Mouse (Mus musculus): ENCODE data around the gene Rbbp5. TPM values are rescaled to one million over a fixed set of nuclear protein-coding genes. Genes with fewer than 3 reads are reported as not detected.

Gene Rbbp5
- polyA plus RNA-seq, 1 experiment = 9.1 TPM

DNA sequence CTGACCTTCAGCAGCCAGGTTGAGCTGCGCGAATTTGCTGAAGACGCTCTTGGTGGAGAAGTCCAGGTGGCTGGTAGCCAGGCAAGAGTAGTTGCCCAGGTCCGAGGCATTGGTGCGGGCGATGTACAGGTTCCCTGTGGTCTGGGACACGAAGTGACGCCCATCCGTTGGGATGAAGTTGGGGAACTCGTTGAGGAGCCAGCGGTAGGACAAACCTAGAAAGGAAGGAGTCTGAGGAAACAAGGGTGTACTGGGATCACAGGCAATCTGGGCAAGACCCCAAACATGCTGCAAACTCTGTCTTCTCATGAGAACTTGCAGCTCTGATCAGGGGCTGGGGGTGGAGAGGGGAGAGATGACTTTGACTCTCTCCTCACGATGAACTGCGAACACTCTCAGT, 50.9 kb downstream of the Rbbp5 start:
- no peaks in the 10 kb centered on the region for H3K27me3 ChIP-seq (ENCODE audit: control insufficient read depth, insufficient read depth, low read length)
- no peak for TF ChIP-seq CTCF (IDR thresholded peaks at IDR 0.05; ENCODE audit: control insufficient read depth, insufficient read depth, insufficient replicate concordance, low read depth, low read length)
- no peak for TF ChIP-seq POLR2A (IDR thresholded peaks at IDR 0.05; ENCODE audit: control insufficient read depth, low read depth, low read length)
- no peaks in the 10 kb centered on the region for H3K36me3 ChIP-seq (ENCODE audit: control insufficient read depth, insufficient read depth, low read length)
- H3K27ac ChIP-seq (ENCODE audit: control insufficient read depth, insufficient read depth, low read depth, low read length) = no peak overlapping the region
- no peaks in the 10 kb centered on the region for H3K4me1 ChIP-seq (ENCODE audit: control insufficient read depth, insufficient read depth, low read length)
- no peak overlapping the region for H3K4me3 ChIP-seq (ENCODE audit: control insufficient read depth, low read depth, low read length)

DNA sequence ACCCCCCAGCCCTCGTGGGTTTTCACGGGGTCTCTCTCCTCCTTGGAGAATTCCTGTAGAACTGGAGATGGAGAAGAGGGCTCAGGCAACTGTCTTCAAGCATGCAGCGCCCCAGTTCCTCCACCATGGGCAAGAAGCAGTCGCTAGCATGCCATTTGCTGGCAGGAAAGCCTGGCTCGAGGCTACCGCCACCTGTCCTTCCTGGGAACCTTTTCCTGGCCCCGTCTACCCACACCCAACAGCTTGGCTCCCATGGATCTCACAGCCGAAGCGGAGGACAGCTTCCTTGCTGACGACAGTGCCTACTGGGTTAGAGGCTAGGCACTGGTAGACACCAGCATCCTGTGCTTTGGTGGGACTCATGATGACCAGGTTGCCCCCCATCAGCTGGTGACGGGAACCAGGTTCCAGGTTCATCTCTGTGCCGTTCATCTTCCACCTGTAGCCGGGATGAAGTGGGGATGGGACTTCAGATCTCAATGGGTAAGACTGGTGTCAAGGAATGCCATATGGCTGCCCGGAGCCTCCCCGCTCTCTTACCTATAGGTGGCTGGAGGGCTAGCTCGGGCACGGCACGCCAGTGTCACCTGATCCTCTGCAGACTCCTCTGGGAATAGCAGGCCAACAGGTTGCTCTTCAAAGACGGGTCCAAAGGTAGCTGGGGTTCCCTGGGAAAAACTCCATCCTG, 51.6 kb downstream of the Rbbp5 start:
- TF ChIP-seq CTCF (IDR thresholded peaks at IDR 0.05; ENCODE audit: control insufficient read depth, insufficient read depth, insufficient replicate concordance, low read depth, low read length) (no peak), POLR2A (IDR thresholded peaks at IDR 0.05; ENCODE audit: control insufficient read depth, low read depth, low read length) (no peak)
- H3K27me3 ChIP-seq (ENCODE audit: control insufficient read depth, insufficient read depth, low read length) = no peaks in the 10 kb centered on the region
- no peaks in the 10 kb centered on the region for H3K36me3 ChIP-seq (ENCODE audit: control insufficient read depth, insufficient read depth, low read length)
- H3K4me3 ChIP-seq (ENCODE audit: control insufficient read depth, low read depth, low read length) = no peak overlapping the region
- H3K4me1 ChIP-seq (ENCODE audit: control insufficient read depth, insufficient read depth, low read length) = no peaks in the 10 kb centered on the region
- H3K27ac ChIP-seq (ENCODE audit: control insufficient read depth, insufficient read depth, low read depth, low read length) = no peak overlapping the region

DNA sequence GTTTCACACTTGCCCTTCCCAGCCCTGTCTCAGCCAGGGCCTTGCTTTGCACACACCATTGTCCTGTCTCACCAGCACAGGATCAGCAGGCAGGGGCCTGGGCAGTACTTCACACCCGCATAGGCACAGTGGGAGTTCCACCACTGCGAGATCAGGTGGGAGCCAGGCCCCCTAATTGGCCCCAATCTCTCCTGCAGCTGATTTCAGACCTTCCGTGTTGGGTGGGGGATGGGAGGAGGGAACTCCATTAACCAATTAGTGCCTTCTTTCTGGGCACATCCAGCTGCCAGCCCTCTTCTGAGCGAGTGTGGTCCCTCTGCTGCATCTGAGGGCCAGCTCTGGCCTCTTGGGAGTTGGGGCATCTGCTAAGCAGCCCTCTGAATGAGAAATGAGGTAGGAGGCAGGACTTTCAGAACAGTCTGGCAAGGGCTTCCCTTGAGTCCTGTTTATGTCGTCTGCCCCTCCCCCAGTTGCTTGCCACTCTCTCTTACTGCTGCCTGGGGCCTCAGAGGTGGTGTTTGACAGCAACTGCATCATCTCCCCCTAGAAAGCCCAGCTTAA, 53.5 kb downstream of the Rbbp5 start:
- H3K36me3 ChIP-seq (ENCODE audit: control insufficient read depth, insufficient read depth, low read length) = no peaks in the 10 kb centered on the region
- H3K4me3 ChIP-seq (ENCODE audit: control insufficient read depth, low read depth, low read length) = no peak overlapping the region
- no peaks in the 10 kb centered on the region for H3K4me1 ChIP-seq (ENCODE audit: control insufficient read depth, insufficient read depth, low read length)
- H3K27me3 ChIP-seq (ENCODE audit: control insufficient read depth, insufficient read depth, low read length) = no peaks in the 10 kb centered on the region
- TF ChIP-seq POLR2A (IDR thresholded peaks at IDR 0.05; ENCODE audit: control insufficient read depth, low read depth, low read length) (no peak), CTCF (IDR thresholded peaks at IDR 0.05; ENCODE audit: control insufficient read depth, insufficient read depth, insufficient replicate concordance, low read depth, low read length) (no peak)
- H3K27ac ChIP-seq (ENCODE audit: control insufficient read depth, insufficient read depth, low read depth, low read length) = no peak overlapping the region

DNA sequence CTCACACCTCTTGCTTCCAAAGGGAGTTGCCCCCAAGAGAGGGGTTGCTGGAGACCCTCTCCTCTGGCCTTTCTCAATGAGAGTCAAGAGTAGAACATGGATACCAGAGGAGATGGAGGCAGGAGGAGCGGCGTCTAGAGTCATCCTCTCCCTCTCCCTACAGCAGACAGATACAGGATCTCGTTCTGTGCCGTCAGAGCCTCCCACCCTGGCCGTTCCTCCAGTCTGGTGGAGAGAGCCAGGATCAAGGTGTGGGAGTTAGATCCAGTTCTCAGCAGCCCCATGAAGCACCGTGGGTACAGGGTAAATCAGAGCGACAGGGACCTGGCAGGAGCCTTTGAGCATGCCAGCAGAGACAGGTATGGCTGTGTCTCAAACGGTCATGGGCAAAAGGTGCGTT, 55.4 kb downstream of the Rbbp5 start:
- TF ChIP-seq CTCF (IDR thresholded peaks at IDR 0.05; ENCODE audit: control insufficient read depth, insufficient read depth, insufficient replicate concordance, low read depth, low read length) (no peak), POLR2A (IDR thresholded peaks at IDR 0.05; ENCODE audit: control insufficient read depth, low read depth, low read length) (no peak)
- Histone ChIP-seq H3K36me3 (ENCODE audit: control insufficient read depth, insufficient read depth, low read length) (no peaks in the 10 kb centered on the region), H3K27ac (ENCODE audit: control insufficient read depth, insufficient read depth, low read depth, low read length) (no peak overlapping the region), H3K4me3 (ENCODE audit: control insufficient read depth, low read depth, low read length) (no peak overlapping the region), H3K27me3 (ENCODE audit: control insufficient read depth, insufficient read depth, low read length) (no peaks in the 10 kb centered on the region), H3K4me1 (ENCODE audit: control insufficient read depth, insufficient read depth, low read length) (no peaks in the 10 kb centered on the region)

DNA sequence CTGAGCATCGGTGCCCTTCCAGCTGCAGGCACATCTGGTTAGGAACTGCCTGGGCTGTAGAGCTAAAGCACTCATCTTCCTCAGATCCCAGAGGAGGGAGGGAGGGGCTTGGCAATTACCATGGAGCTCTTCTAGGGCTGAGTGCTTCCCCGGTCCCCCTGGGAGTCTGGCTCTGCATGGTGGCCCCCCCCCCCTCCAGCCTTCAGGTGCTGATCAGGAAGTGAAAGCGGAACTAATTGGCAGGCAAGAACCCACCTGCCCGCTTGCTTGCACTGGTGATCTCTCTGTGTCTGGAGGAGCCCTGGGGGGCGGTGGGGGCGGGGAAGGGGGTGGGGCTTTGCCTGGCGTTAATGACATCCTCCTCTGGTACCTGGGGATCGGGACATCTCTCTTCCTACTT, 56.7 kb downstream of the Rbbp5 start:
- Histone ChIP-seq H3K4me1 (ENCODE audit: control insufficient read depth, insufficient read depth, low read length) (no peaks in the 10 kb centered on the region), H3K36me3 (ENCODE audit: control insufficient read depth, insufficient read depth, low read length) (no peaks in the 10 kb centered on the region), H3K27ac (ENCODE audit: control insufficient read depth, insufficient read depth, low read depth, low read length) (no peak overlapping the region), H3K27me3 (ENCODE audit: control insufficient read depth, insufficient read depth, low read length) (no peaks in the 10 kb centered on the region), H3K4me3 (ENCODE audit: control insufficient read depth, low read depth, low read length) (no peak overlapping the region)
- TF ChIP-seq CTCF (IDR thresholded peaks at IDR 0.05; ENCODE audit: control insufficient read depth, insufficient read depth, insufficient replicate concordance, low read depth, low read length) (no peak), POLR2A (IDR thresholded peaks at IDR 0.05; ENCODE audit: control insufficient read depth, low read depth, low read length) (no peak)

DNA sequence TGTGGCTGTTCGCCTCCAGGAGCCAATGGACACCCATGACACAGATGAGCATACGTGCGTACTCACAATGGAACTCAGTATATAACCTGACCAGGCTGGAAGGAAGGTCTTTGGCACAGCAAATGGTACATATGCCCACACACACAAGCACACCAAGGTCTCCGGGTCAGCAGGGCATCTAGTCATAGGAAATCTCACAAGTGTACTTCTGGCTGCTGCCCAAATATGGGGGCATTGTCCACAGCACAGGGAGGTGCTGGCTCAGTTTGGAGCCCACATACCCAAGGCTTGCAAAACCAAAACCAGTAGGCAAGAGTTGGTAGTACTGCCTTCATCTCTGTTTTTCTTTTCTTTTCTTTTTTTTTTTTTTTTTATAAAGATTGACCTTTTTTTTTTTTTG, 58.4 kb downstream of the Rbbp5 start:
- no peak overlapping the region for H3K4me3 ChIP-seq (ENCODE audit: control insufficient read depth, low read depth, low read length)
- no peaks in the 10 kb centered on the region for H3K36me3 ChIP-seq (ENCODE audit: control insufficient read depth, insufficient read depth, low read length)
- H3K27me3 ChIP-seq (ENCODE audit: control insufficient read depth, insufficient read depth, low read length) = no peaks in the 10 kb centered on the region
- no peak for TF ChIP-seq POLR2A (IDR thresholded peaks at IDR 0.05; ENCODE audit: control insufficient read depth, low read depth, low read length)
- no peaks in the 10 kb centered on the region for H3K4me1 ChIP-seq (ENCODE audit: control insufficient read depth, insufficient read depth, low read length)
- H3K27ac ChIP-seq (ENCODE audit: control insufficient read depth, insufficient read depth, low read depth, low read length) = no peak overlapping the region

DNA sequence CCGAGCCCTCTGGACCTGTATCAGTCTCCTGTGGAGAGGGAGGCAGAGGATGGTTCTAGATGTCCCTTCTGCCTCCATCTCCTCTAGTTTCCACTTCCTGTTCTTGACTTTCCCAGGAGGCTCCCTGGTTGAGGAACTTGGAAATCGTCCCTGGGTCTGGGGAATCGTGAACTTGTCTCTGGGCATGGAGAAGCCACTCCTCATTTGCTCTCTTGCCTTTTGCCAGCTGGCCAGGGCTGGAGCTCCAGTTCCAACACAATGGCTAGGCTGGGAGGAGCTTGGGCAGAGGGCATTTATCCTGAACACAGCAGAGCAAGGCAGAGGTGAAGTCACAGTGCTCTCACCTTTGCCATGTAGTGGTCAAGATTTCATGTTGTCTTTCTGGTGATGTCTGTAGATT, 59.3 kb downstream of the Rbbp5 start:
- no peak for TF ChIP-seq POLR2A (IDR thresholded peaks at IDR 0.05; ENCODE audit: control insufficient read depth, low read depth, low read length)
- no peak for TF ChIP-seq CTCF (IDR thresholded peaks at IDR 0.05; ENCODE audit: control insufficient read depth, insufficient read depth, insufficient replicate concordance, low read depth, low read length)
- H3K4me3 ChIP-seq (ENCODE audit: control insufficient read depth, low read depth, low read length) = no peak overlapping the region
- no peaks in the 10 kb centered on the region for H3K4me1 ChIP-seq (ENCODE audit: control insufficient read depth, insufficient read depth, low read length)
- no peaks in the 10 kb centered on the region for H3K27me3 ChIP-seq (ENCODE audit: control insufficient read depth, insufficient read depth, low read length)
- H3K36me3 ChIP-seq (ENCODE audit: control insufficient read depth, insufficient read depth, low read length) = no peaks in the 10 kb centered on the region
- no peak overlapping the region for H3K27ac ChIP-seq (ENCODE audit: control insufficient read depth, insufficient read depth, low read depth, low read length)
